Mouse (Mus musculus) liver, postnatal 0 days (tissue): ENCODE data around the gene Slc25a34.

Source experiments
- CTCF ChIP-seq: sonication (generic); IDR thresholded peaks from 2 replicates; pipeline ENCODE4 v1.5.1; 2016; ENCODE audit warnings: antibody characterized with exemption, low read depth
- EP300 ChIP-seq: IDR thresholded peaks from 2 replicates; pipeline ENCODE4 v1.6.1; 2016; ENCODE audit warnings: antibody characterized with exemption, low read depth, mild to moderate bottlenecking

DNA sequence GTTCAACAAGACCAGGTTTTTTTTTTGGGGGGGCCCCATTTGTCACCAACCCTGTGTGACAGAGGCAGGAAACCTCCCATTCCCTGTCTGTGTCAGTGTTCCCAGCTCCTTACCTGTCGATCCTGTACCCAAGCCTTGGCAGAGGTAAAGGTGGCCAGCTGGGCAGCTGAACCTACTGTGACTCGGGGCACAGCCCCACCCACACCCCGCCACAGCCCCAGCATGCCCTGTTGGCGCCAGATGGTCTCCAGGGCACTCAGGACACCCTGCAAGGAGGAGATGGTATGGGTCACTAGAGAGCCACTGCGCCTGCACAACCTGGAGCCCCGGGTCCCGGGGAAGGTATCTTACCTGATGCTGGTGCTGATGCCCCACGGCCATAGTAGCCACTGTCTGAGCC is 1.5 kb downstream of the Slc25a34 start:
- no peak for TF ChIP-seq CTCF
- no peak for TF ChIP-seq EP300
